Mouse (Mus musculus) erythroblast, embryonic 14.5 days (primary cell): Measurements from ENCODE around the gene Hpcal1. TPM values are rescaled to one million over a fixed set of nuclear protein-coding genes. Genes with fewer than 3 reads are reported as not detected.

Source experiments
- H3K27me3 ChIP-seq: 2 replicates; pipeline ENCODE4 v1.6.1; 2012; ENCODE audit warnings: inconsistent platforms; ENCODE audit not compliant: control insufficient read depth
- H3K36me3 ChIP-seq: 2 replicates; pipeline ENCODE4 v1.6.1; 2012; ENCODE audit warnings: mild to moderate bottlenecking, inconsistent platforms; ENCODE audit not compliant: control insufficient read depth
- H3K4me1 ChIP-seq: 2 replicates; pipeline ENCODE4 v1.6.1; 2012; ENCODE audit warnings: inconsistent platforms; ENCODE audit not compliant: control insufficient read depth
- H3K4me3 ChIP-seq: replicated peaks from 2 replicates; pipeline ENCODE3; 2012; ENCODE audit warnings: moderate library complexity, mild to moderate bottlenecking, inconsistent platforms
- H3K9me3 ChIP-seq: 2 replicates; pipeline ENCODE4 v1.6.1; 2012; ENCODE audit warnings: low read length, inconsistent platforms, mixed read lengths; ENCODE audit not compliant: control insufficient read depth
- GATA1 ChIP-seq: IDR thresholded peaks from 2 replicates; pipeline ENCODE4 v1.6.1; 2012; ENCODE audit warnings: low read length, inconsistent platforms, mixed read lengths
- TAL1 ChIP-seq: IDR thresholded peaks from 3 replicates; pipeline ENCODE4 v1.6.1; 2012; ENCODE audit warnings: low read length, inconsistent platforms, mixed read lengths
- polyA plus RNA-seq: library from polyadenylated mRNA; stranded (reverse); fragments of >175 nt; gene quantifications from 2 replicates; pipeline ENCODE4 v1.2.3, GENCODE M21; 2012

Hpcal1 gene
- polyA plus RNA-seq, 1 experiment: 0.10 TPM

GRCm38 (mm10) chr12:17657561-17658195 lies 33.0 kb upstream of the Hpcal1 start:
- TF ChIP-seq TAL1 (no peak), GATA1 (no peak)
- peaks cover 2% of the 10 kb centered on the region; the same call in 1 of the 2 replicates for H3K9me3 ChIP-seq

GRCm38 (mm10) chr12:17658521-17658920 lies 32.1 kb upstream of the Hpcal1 start:
- Histone ChIP-seq H3K4me1 (no peaks in the 10 kb centered on the region), H3K27me3 (no peaks in the 10 kb centered on the region), H3K4me3 (no peak overlapping the region), H3K36me3 (no peaks in the 10 kb centered on the region), H3K9me3 (peaks cover 2% of the 10 kb centered on the region; the same call in 1 of the 2 replicates)
- TF ChIP-seq GATA1: no peak
- no peak for TF ChIP-seq TAL1

More at GRCm38 (mm10) chr12:17657561-17658195, 33.0 kb upstream of the Hpcal1 start:
- Histone ChIP-seq H3K4me3 (no peak overlapping the region), H3K36me3 (no peaks in the 10 kb centered on the region), H3K4me1 (no peaks in the 10 kb centered on the region), H3K27me3 (no peaks in the 10 kb centered on the region)

GRCm38 (mm10) chr12:17661483-17661920 lies 29.2 kb upstream of the Hpcal1 start:
- Histone ChIP-seq H3K36me3 (no peaks in the 10 kb centered on the region), H3K27me3 (no peaks in the 10 kb centered on the region), H3K4me3 (no peak overlapping the region), H3K4me1 (no peaks in the 10 kb centered on the region), H3K9me3 (no peaks in the 10 kb centered on the region)
- TF ChIP-seq GATA1 (no peak), TAL1 (no peak)

- no peaks in the 10 kb centered on the region for H3K36me3 ChIP-seq
- TF ChIP-seq TAL1 (no peak), GATA1 (no peak)
- H3K27me3 ChIP-seq: no peaks in the 10 kb centered on the region
- no peaks in the 10 kb centered on the region for H3K9me3 ChIP-seq
- H3K4me1 ChIP-seq: no peaks in the 10 kb centered on the region
- H3K4me3 ChIP-seq: no peak overlapping the region
Observed at GRCm38 (mm10) chr12:17663991-17664635, 26.5 kb upstream of the Hpcal1 start.

- no peaks in the 10 kb centered on the region for H3K9me3 ChIP-seq
- H3K36me3 ChIP-seq: no peaks in the 10 kb centered on the region
- TF ChIP-seq TAL1: no peak
- no peak for TF ChIP-seq GATA1
- no peaks in the 10 kb centered on the region for H3K27me3 ChIP-seq
- H3K4me3 ChIP-seq: no peak overlapping the region
- no peaks in the 10 kb centered on the region for H3K4me1 ChIP-seq
Observed at GRCm38 (mm10) chr12:17665906-17666326, 24.7 kb upstream of the Hpcal1 start.

- TF ChIP-seq GATA1: no peak
- TF ChIP-seq TAL1: no peak
- Histone ChIP-seq H3K36me3 (no peaks in the 10 kb centered on the region), H3K4me1 (no peaks in the 10 kb centered on the region), H3K9me3 (no peaks in the 10 kb centered on the region), H3K27me3 (no peaks in the 10 kb centered on the region), H3K4me3 (no peak overlapping the region)
Observed at GRCm38 (mm10) chr12:17666616-17667015, 24.0 kb upstream of the Hpcal1 start.

GRCm38 (mm10) chr12:17673729-17674128 lies 16.9 kb upstream of the Hpcal1 start:
- TF ChIP-seq TAL1 (no peak), GATA1 (no peak)
- H3K9me3 ChIP-seq: no peaks in the 10 kb centered on the region
- no peaks in the 10 kb centered on the region for H3K27me3 ChIP-seq
- H3K4me3 ChIP-seq: no peak overlapping the region
- H3K4me1 ChIP-seq: no peaks in the 10 kb centered on the region
- H3K36me3 ChIP-seq: no peaks in the 10 kb centered on the region

GRCm38 (mm10) chr12:17674182-17674812 lies 16.4 kb upstream of the Hpcal1 start:
- Histone ChIP-seq H3K9me3 (no peaks in the 10 kb centered on the region), H3K4me1 (no peaks in the 10 kb centered on the region), H3K4me3 (no peak overlapping the region), H3K27me3 (no peaks in the 10 kb centered on the region), H3K36me3 (no peaks in the 10 kb centered on the region)
- TF ChIP-seq GATA1 (no peak), TAL1 (no peak)

GRCm38 (mm10) chr12:17677743-17678142 lies 12.9 kb upstream of the Hpcal1 start:
- TF ChIP-seq TAL1 (no peak), GATA1 (no peak)
- no peaks in the 10 kb centered on the region for H3K9me3 ChIP-seq
- H3K36me3 ChIP-seq: no peaks in the 10 kb centered on the region
- H3K27me3 ChIP-seq: no peaks in the 10 kb centered on the region
- no peak overlapping the region for H3K4me3 ChIP-seq
- H3K4me1 ChIP-seq: no peaks in the 10 kb centered on the region
